Mouse (Mus musculus): ENCODE results near the gene Cdca7l. TPM values are rescaled to one million over a fixed set of nuclear protein-coding genes. Genes with fewer than 3 reads are reported as not detected.

The Cdca7l gene
- total and polyA plus RNA-seq, 3 experiments, result 0.10 to 0.23 (median 0.16) TPM

DNA sequence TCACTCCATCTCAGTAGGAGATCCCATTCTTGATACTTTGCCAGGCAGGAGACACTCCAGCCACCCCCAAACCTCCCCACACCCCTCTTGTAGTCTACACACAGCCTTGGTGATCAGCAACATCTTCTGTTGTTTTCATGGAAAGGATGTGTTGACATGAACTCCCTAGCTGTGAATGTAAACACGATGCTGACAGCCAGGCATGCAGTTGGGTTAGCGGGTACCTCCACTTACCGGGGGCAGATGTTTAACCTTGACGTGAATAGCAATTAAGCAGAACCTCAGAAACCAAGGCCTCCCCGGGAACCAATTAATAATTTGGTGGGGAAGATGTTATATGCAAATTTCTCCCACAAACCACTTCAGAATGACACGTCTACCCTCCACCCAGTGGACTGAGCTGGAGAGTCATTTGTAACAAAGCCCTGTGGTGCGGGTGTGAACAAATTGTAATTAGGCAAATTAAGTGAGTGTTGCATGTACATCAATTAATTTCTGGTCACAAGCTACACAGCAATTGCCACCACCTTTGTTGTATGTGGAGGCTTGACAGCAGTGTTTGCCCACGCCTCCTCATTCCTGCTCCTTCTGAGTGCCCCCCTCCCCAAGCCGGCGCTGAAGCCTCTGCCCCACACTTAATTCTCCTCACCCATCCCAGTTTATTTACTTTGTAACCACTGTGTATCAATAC, 5.4 kb downstream of the Cdca7l start:
- intact Hi-C loops (cut with DNase I), result no loop called here

DNA sequence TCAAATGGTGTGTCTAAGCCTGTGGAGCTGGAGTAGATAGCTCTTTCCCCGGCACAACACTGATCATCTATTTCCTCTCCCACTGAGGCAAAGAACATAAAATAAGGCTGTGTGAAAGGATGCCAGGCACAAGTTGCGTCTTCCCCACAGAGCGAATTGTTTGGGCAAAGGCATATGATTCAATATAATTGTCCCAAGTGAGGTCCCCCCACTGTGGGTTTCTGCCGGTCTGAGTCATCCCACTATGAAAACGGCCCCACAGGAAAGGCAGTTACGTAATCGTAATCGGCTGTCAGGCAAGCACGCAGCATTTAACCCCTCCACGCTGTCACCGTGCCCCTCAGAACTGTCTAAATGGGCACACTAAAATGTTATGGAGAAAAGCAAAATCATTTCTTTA, 6.0 kb downstream of the Cdca7l start:
- no peak overlapping the region for H3K27ac ChIP-seq
- no peak overlapping the region for H3K9ac ChIP-seq (ENCODE audit: low read depth, low read length)
- no peak for DNase-seq
- H3K4me1 ChIP-seq (ENCODE audit: control insufficient read depth, insufficient read depth, low read length), result no peaks in the 10 kb centered on the region
- WGBS, result 30% methylated on average over 11 of the region's 11 CpGs
- H3K4me3 ChIP-seq, result no peak overlapping the region
- TF ChIP-seq EP300 (IDR thresholded peaks at IDR 0.05; ENCODE audit: insufficient read depth, low read depth, low read length) (no peak), POLR2A (IDR thresholded peaks at IDR 0.05; ENCODE audit: insufficient read depth, low read depth, low read length) (no peak), CTCF (IDR thresholded peaks at IDR 0.05) (no peak)
- H3K36me3 ChIP-seq (ENCODE audit: control insufficient read depth, insufficient read depth, low read length), result no peaks in the 10 kb centered on the region
- intact Hi-C loops (cut with DNase I), result no loop called here
- no peaks in the 10 kb centered on the region for H3K79me2 ChIP-seq (replicated peaks; ENCODE audit: control insufficient read depth, insufficient read depth, low read length)
- H3K27me3 ChIP-seq (ENCODE audit: control insufficient read depth, insufficient read depth, low read length), result no peaks in the 10 kb centered on the region

More for the DNA sequence above, 5.4 kb downstream of the Cdca7l start:
- TF ChIP-seq EP300 (IDR thresholded peaks at IDR 0.05; ENCODE audit: insufficient read depth, low read depth, low read length) (no peak), CTCF (IDR thresholded peaks at IDR 0.05) (no peak), POLR2A (IDR thresholded peaks at IDR 0.05; ENCODE audit: insufficient read depth, low read depth, low read length) (no peak)
- no peak overlapping the region for H3K4me3 ChIP-seq
- 76% methylated on average over 10 of the region's 10 CpGs for WGBS
- no peaks in the 10 kb centered on the region for H3K79me2 ChIP-seq (replicated peaks; ENCODE audit: control insufficient read depth, insufficient read depth, low read length)
- no peaks in the 10 kb centered on the region for H3K4me1 ChIP-seq (ENCODE audit: control insufficient read depth, insufficient read depth, low read length)
- H3K27me3 ChIP-seq (ENCODE audit: control insufficient read depth, insufficient read depth, low read length), result no peaks in the 10 kb centered on the region
- no peaks in the 10 kb centered on the region for H3K36me3 ChIP-seq (ENCODE audit: control insufficient read depth, insufficient read depth, low read length)
- H3K9ac ChIP-seq (ENCODE audit: low read depth, low read length), result no peak overlapping the region
- no peak overlapping the region for H3K27ac ChIP-seq
- DNase-seq, result no peak

DNA sequence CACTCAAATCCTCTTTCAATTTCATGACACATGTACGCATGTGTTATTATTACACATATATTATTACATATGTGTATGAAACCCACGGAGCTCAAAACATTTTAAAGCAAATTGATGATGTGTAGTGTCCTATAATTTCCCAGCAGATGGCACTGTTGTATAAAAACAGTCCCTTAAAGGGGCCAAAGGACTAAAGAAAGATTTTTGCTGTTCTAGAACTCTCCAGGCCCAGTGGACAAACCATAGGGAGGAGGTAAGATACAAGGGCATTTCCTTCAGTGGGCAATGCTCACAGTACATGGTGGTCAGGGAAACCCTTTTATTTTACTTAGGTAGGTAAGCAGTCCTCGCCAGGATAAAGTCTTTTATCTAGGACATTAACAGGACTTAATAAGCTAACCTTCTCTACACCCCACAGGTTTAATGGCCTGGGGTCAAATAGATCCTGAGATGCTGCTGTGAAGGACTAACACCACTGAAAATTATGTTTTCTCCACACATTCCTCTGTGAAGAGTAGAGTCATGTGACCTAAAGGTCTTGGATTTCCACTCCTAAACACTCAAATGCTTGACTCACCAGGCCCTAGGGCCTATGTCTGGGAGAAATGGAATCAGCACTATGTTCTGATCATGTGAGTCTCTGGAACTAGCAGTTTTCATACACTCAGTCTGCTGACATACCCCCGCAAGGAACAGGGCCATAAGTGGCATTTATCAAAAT, 16.2 kb downstream of the Cdca7l start:
- no peaks in the 10 kb centered on the region for H3K36me3 ChIP-seq (ENCODE audit: control insufficient read depth, insufficient read depth, low read length)
- no peak overlapping the region for H3K4me3 ChIP-seq
- H3K27me3 ChIP-seq (ENCODE audit: control insufficient read depth, insufficient read depth, low read length), result no peaks in the 10 kb centered on the region
- H3K4me1 ChIP-seq (ENCODE audit: control insufficient read depth, insufficient read depth, low read length), result no peaks in the 10 kb centered on the region
- no peak for DNase-seq
- 53% methylated on average over 4 of the region's 4 CpGs for WGBS
- H3K9ac ChIP-seq (ENCODE audit: low read depth, low read length), result no peak overlapping the region
- no peaks in the 10 kb centered on the region for H3K79me2 ChIP-seq (replicated peaks; ENCODE audit: control insufficient read depth, insufficient read depth, low read length)
- H3K27ac ChIP-seq, result no peak overlapping the region
- TF ChIP-seq CTCF (IDR thresholded peaks at IDR 0.05) (peak; percentile 76), EP300 (IDR thresholded peaks at IDR 0.05; ENCODE audit: insufficient read depth, low read depth, low read length) (no peak)
- intact Hi-C loops (cut with DNase I), result loop anchor here (1.0 to 5.0 kb wide), 2 partner anchors 33 to 632 kb away; no protein-coding TSS in a partner anchor

DNA sequence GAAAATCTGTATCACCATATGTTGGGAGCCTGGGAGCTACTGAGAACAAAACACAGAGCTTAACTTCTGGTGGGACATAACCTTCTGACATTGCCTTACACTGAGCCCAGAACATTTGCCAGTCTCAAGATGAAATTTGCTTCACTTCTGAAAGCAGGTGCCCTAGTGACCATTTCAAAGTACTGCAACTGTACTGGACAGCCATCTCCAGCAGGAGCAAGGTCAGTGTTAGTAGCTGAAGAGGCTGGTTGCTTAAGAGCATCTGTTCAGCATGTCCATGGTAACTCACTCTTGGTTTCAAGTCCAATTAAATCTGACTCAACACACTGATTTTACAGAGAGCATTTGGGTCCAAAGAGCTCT, 16.8 kb downstream of the Cdca7l start:
- Histone ChIP-seq H3K4me3 (no peak overlapping the region), H3K27me3 (ENCODE audit: control insufficient read depth, insufficient read depth, low read length) (no peaks in the 10 kb centered on the region), H3K9ac (ENCODE audit: low read depth, low read length) (no peak overlapping the region), H3K36me3 (ENCODE audit: control insufficient read depth, insufficient read depth, low read length) (no peaks in the 10 kb centered on the region), H3K79me2 (replicated peaks; ENCODE audit: control insufficient read depth, insufficient read depth, low read length) (no peaks in the 10 kb centered on the region), H3K27ac (no peak overlapping the region), H3K4me1 (ENCODE audit: control insufficient read depth, insufficient read depth, low read length) (no peaks in the 10 kb centered on the region)
- TF ChIP-seq CTCF (IDR thresholded peaks at IDR 0.05) (peak; percentile 45), POLR2A (IDR thresholded peaks at IDR 0.05; ENCODE audit: insufficient read depth, low read depth, low read length) (no peak), EP300 (IDR thresholded peaks at IDR 0.05; ENCODE audit: insufficient read depth, low read depth, low read length) (no peak)
- no peak for DNase-seq
- intact Hi-C loops (cut with DNase I), result loop anchor here (1.0 to 5.0 kb wide), 2 partner anchors 32 to 631 kb away; no protein-coding TSS in a partner anchor

DNA sequence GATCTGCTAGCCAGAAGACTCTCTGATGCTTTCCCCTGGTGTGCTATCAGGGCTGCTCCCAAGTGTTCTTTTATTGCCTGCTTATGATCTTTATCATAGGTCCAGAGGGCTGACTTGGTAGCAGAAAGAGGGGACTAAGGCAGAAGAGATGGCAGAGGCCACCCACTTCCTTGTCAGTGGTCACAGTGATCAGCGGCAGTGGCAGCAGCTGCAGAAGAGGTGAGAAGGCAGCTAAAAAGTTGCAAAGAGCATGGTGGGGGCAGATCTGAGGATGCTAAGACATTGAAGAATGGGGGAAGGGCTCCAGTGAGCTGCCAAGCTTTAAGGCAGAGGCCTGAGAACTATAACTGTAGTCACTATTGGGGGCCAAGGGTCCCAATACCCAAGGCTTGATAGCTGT, 17.3 kb downstream of the Cdca7l start:
- intact Hi-C loops (cut with DNase I), result loop anchor here (5.0 kb wide), 1 partner anchor 631 kb away; no protein-coding TSS in a partner anchor
- H3K4me3 ChIP-seq, result no peak overlapping the region
- H3K79me2 ChIP-seq (replicated peaks; ENCODE audit: control insufficient read depth, insufficient read depth, low read length), result no peaks in the 10 kb centered on the region
- H3K27ac ChIP-seq, result no peak overlapping the region
- H3K36me3 ChIP-seq (ENCODE audit: control insufficient read depth, insufficient read depth, low read length), result no peaks in the 10 kb centered on the region
- H3K27me3 ChIP-seq (ENCODE audit: control insufficient read depth, insufficient read depth, low read length), result no peaks in the 10 kb centered on the region
- no peak for DNase-seq
- TF ChIP-seq POLR2A (IDR thresholded peaks at IDR 0.05; ENCODE audit: insufficient read depth, low read depth, low read length) (no peak), EP300 (IDR thresholded peaks at IDR 0.05; ENCODE audit: insufficient read depth, low read depth, low read length) (no peak), CTCF (IDR thresholded peaks at IDR 0.05) (no peak)
- H3K9ac ChIP-seq (ENCODE audit: low read depth, low read length), result no peak overlapping the region
- H3K4me1 ChIP-seq (ENCODE audit: control insufficient read depth, insufficient read depth, low read length), result no peaks in the 10 kb centered on the region
- 78% methylated on average over 1 of the region's 1 CpGs for WGBS

DNA sequence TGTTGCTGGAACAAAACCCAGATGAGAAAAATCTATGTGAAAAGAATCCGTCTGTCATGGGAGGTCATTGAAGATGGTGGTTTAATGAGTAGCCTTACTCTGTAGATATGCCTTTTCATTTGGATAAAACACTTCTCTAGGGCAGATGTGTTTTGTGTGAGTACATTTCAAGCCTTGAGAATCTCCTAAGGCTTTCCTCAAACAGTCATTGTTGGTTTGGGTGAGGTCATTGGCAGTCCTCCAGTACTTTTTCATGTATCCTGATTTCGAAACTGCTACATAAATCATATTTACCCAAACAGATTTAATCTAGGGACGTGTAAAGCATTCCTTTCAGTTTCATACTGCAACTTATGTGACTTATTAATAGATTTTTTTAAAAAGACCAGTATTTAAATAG, 24.3 kb downstream of the Cdca7l start:
- no peak for DNase-seq
- Histone ChIP-seq H3K27ac (no peak overlapping the region), H3K9ac (ENCODE audit: low read depth, low read length) (no peak overlapping the region), H3K4me1 (ENCODE audit: control insufficient read depth, insufficient read depth, low read length) (no peaks in the 10 kb centered on the region), H3K4me3 (no peak overlapping the region), H3K36me3 (ENCODE audit: control insufficient read depth, insufficient read depth, low read length) (no peaks in the 10 kb centered on the region), H3K27me3 (ENCODE audit: control insufficient read depth, insufficient read depth, low read length) (no peaks in the 10 kb centered on the region), H3K79me2 (replicated peaks; ENCODE audit: control insufficient read depth, insufficient read depth, low read length) (no peaks in the 10 kb centered on the region)
- no peak for TF ChIP-seq POLR2A (IDR thresholded peaks at IDR 0.05; ENCODE audit: insufficient read depth, low read depth, low read length)
- TF ChIP-seq CTCF (IDR thresholded peaks at IDR 0.05), result no peak
- TF ChIP-seq EP300 (IDR thresholded peaks at IDR 0.05; ENCODE audit: insufficient read depth, low read depth, low read length), result no peak
- WGBS, result 57% methylated on average over 3 of the region's 3 CpGs
- intact Hi-C loops (cut with DNase I), result no loop called here

Measured in heart, adult 2 months (tissue).